Comparison of ENCODE assay signal across 8 mouse cellular contexts in genomic region chr8:78436071-78436651, GRCm38 (mm10). TPM values are rescaled to one million over a fixed set of nuclear protein-coding genes. Genes with fewer than 3 reads are reported as not detected.
A peak's percentile ranks its signal among the peaks of the same experiment; 100 is the strongest.
DNase-seq lines count a peak whose midpoint lies in the region; ATAC-seq and TF ChIP-seq lines count a peak whose summit lies in the region.

Pou4f2 (minus strand) TSS chr8:78436645.

- H3K4me3 ChIP-seq in lung, embryonic 14.5 days (ENCODE audit: low read depth, low read length), result peak within 1 kb of the TSS; percentile 36
- peak within 1 kb of the TSS; percentile 37 for H3K4me3 ChIP-seq in forebrain, postnatal 0 days (ENCODE audit: low read depth, low read length)
- H3K4me3 ChIP-seq in limb, embryonic 11.5 days (ENCODE audit: low read depth, low read length), result peak within 1 kb of the TSS; percentile 26

- H3K36me3 ChIP-seq in lung, embryonic 14.5 days (ENCODE audit: insufficient read depth), result no peaks in the 10 kb centered on the region
- no peaks in the 10 kb centered on the region for H3K36me3 ChIP-seq in forebrain, postnatal 0 days (ENCODE audit: insufficient read depth)
- no peaks in the 10 kb centered on the region for H3K36me3 ChIP-seq in limb, embryonic 11.5 days (ENCODE audit: control insufficient read depth, insufficient read depth, low read length)

- no peak within 1 kb of the TSS for H3K9ac ChIP-seq in lung, embryonic 14.5 days
- H3K9ac ChIP-seq in forebrain, postnatal 0 days, result 0 out of 2 replicates have a peak within 1 kb of the TSS, but pooled peaks have one; percentile 4
- H3K9ac ChIP-seq in limb, embryonic 11.5 days (ENCODE audit: low read length), result no peak within 1 kb of the TSS

- H3K9me3 ChIP-seq in lung, embryonic 14.5 days (ENCODE audit: low read depth, low read length), result no peaks in the 10 kb centered on the region
- H3K9me3 ChIP-seq in forebrain, postnatal 0 days (ENCODE audit: low read length), result no peaks in the 10 kb centered on the region
- no peaks in the 10 kb centered on the region for H3K9me3 ChIP-seq in limb, embryonic 11.5 days (ENCODE audit: control insufficient read depth, low read length)

- no peaks in the 10 kb centered on the region for H3K4me1 ChIP-seq in lung, embryonic 14.5 days (ENCODE audit: insufficient read depth)
- peaks cover 4% of the 10 kb centered on the region; the same call in 1 of the 2 replicates for H3K4me1 ChIP-seq in forebrain, postnatal 0 days (ENCODE audit: insufficient read depth)
- peaks cover 5% of the 10 kb centered on the region; the same call in 1 of the 2 replicates for H3K4me1 ChIP-seq in limb, embryonic 11.5 days (ENCODE audit: control insufficient read depth, insufficient read depth, low read length)

- peak within 1 kb of the TSS; percentile 69 for H3K4me2 ChIP-seq in lung, embryonic 14.5 days
- peak within 1 kb of the TSS; percentile 66 for H3K4me2 ChIP-seq in forebrain, postnatal 0 days (ENCODE audit: low read depth)
- H3K4me2 ChIP-seq in limb, embryonic 11.5 days (ENCODE audit: low read depth, severe bottlenecking), result peak within 1 kb of the TSS; percentile 64

- peak; percentile 63 for DNase-seq in lung, embryonic 14.5 days
- no peak for DNase-seq in lung, postnatal 25 days (ENCODE audit: low spot score)
- DNase-seq in forebrain, postnatal 0 days, result no peak
- peak; percentile 74 for DNase-seq in limb, embryonic 11.5 days (ENCODE audit: low spot score)
- peak; percentile 60 for DNase-seq in retina, embryonic 14.5 days (ENCODE audit: low spot score)
- no peak for DNase-seq in c-Kit-positive CD71-positive TER-119-positive erythroid progenitor cells, embryonic 14.5 days (ENCODE audit: low spot score)

- ATAC-seq in lung, embryonic 14.5 days (ENCODE audit: insufficient read depth), result peak; percentile 58; the same call in 1 of the 2 replicates
- peak; percentile 33; the same call in 1 of the 2 replicates for ATAC-seq in common myeloid progenitor, adult 5-6 weeks (replicated peaks; ENCODE audit: low read depth, poor library complexity, severe bottlenecking)
- ATAC-seq in forebrain, postnatal 0 days, result peak; percentile 73
- ATAC-seq in limb, embryonic 11.5 days (ENCODE audit: insufficient number of reproducible peaks, low FRiP score, low TSS enrichment, low read depth), result peak; percentile 35; the same call in 1 of the 2 replicates
- no peak for ATAC-seq in erythroid progenitor cell, adult 5-6 weeks (replicated peaks; ENCODE audit: low FRiP score, poor library complexity, severe bottlenecking)

- no peak for TF ChIP-seq CTCF in lung, embryonic 14.5 days (IDR thresholded peaks at IDR 0.05; ENCODE audit: low read depth)
- peak; percentile 17; the same call in 1 of the 2 replicates for TF ChIP-seq CTCF in forebrain, postnatal 0 days (IDR thresholded peaks at IDR 0.05; ENCODE audit: low read depth)

- H3K27ac ChIP-seq in lung, embryonic 14.5 days (ENCODE audit: low read depth), result no peak within 1 kb of the TSS
- no peak within 1 kb of the TSS for H3K27ac ChIP-seq in forebrain, postnatal 0 days (ENCODE audit: low read depth, low read length)
- H3K27ac ChIP-seq in limb, embryonic 11.5 days (replicated peaks; ENCODE audit: low read depth, low read length), result no peak within 1 kb of the TSS

- WGBS in lung, embryonic 14.5 days, result under 1% methylated on average over 54 of the region's 54 CpGs
- 3% methylated on average over 53 of the region's 54 CpGs for WGBS in forebrain, postnatal 0 days
- under 1% methylated on average over 54 of the region's 54 CpGs for WGBS in limb, embryonic 11.5 days

- peaks cover 84% of the 10 kb centered on the region for H3K27me3 ChIP-seq in lung, embryonic 14.5 days (ENCODE audit: insufficient read depth, low read length)
- H3K27me3 ChIP-seq in forebrain, postnatal 0 days (ENCODE audit: insufficient read depth, low read length), result peaks cover 62% of the 10 kb centered on the region
- H3K27me3 ChIP-seq in limb, embryonic 11.5 days (ENCODE audit: control insufficient read depth, insufficient read depth, low read length), result peaks cover 77% of the 10 kb centered on the region

RNA-seq across cellular contexts. Expression of gene Pou4f2, which starts in this region (rescaled TPM):
- not detected in 2 replicates for polyA plus RNA-seq in lung, embryonic 14.5 days (2014; fragmentation: Nextera tagmentation; extraction: Ambion mirVana)
- not detected in 2 replicates for total RNA-seq in common myeloid progenitor, adult 5-6 weeks (2017)
- not detected in 2 replicates for total RNA-seq in forebrain, postnatal 0 days (2014; rRNA removed)
- not detected in 2 replicates for polyA plus RNA-seq in forebrain, postnatal 0 days (2015; fragmentation: Nextera tagmentation; extraction: Ambion mirVana)
- not detected in 2 replicates for polyA plus RNA-seq in limb, embryonic 11.5 days (2014; fragmentation: Nextera tagmentation; extraction: Ambion mirVana)
- total RNA-seq in erythroid progenitor cell, adult 5-6 weeks (2015; ENCODE audit: low replicate concordance), result not detected in 2 replicates
- not detected in 2 replicates for total RNA-seq in erythroid progenitor cell, adult 5-6 weeks (2017; ENCODE audit: low replicate concordance)

Comparison
In these comparisons a context has a peak if more than half of its experiments do, and no peak if none do; other contexts are left out.
1. Peak in DNase-seq, ATAC-seq, H3K4me3 ChIP-seq and H3K4me2 ChIP-seq in lung, embryonic 14.5 days; RNA of the gene not detected or under 1 TPM.
2. Peak in ATAC-seq in common myeloid progenitor, adult 5-6 weeks; RNA of the gene not detected or under 1 TPM.
3. Peak in ATAC-seq, H3K4me3 ChIP-seq, H3K9ac ChIP-seq and H3K4me2 ChIP-seq in forebrain, postnatal 0 days; RNA of the gene not detected or under 1 TPM.
4. Peak in DNase-seq, ATAC-seq, H3K4me3 ChIP-seq and H3K4me2 ChIP-seq in limb, embryonic 11.5 days; RNA of the gene not detected or under 1 TPM.